Mouse (Mus musculus): ENCODE results near the gene Dhx58.

DNA sequence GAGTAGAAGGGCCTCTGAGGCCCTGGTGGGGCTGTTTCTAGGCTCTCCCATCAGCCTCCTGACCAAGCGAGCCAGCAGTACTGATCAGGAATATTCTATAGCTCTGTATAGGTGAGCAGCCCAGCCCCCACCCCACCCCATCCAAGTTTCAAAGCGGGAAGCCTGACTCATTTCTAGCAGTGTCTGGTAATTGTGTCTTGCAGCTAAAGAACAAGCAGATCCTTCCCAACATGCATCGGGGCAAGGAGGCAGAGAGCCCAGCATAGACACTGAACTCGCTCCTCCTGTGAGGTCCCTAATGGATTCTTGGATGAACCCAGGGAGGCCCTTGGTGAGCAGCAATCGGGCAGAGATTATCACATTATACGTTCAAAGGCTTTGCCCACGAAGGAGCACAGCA lies 26.3 kb downstream of the Dhx58 start:
- no peak for TF ChIP-seq ZC3H11A (IDR thresholded peaks at IDR 0.05; ENCODE audit: borderline replicate concordance, low read depth, low read length)
- TF ChIP-seq ZNF384 (IDR thresholded peaks at IDR 0.05; ENCODE audit: low read depth, low read length): no peak
- TF ChIP-seq MAFK (IDR thresholded peaks at IDR 0.05; ENCODE audit: insufficient read depth, low read depth, low read length): no peak
- no peak for TF ChIP-seq CHD2 (IDR thresholded peaks at IDR 0.05; ENCODE audit: low read depth, low read length)
